Mouse (Mus musculus) hindlimb bud, embryonic 11.5 days (tissue): Measurements from ENCODE around the gene Zbtb38.
"Not testable (repeated sequence)": the region's sequence is repeated elsewhere in the genome, so short reads cannot be mapped to it uniquely, and the experiment has no call there.

Experiments used
- DNase-seq: peaks from one replicate; pipeline ENCODE4 v3.0.0-alpha.2; 2012; ENCODE audit warnings: low read depth, low spot score; ENCODE audit errors: extremely low spot score

Zbtb38 gene

GRCm38 (mm10) chr9:96644840-96645239 lies 107.8 kb downstream of the Zbtb38 start:
- no peak for DNase-seq

GRCm38 (mm10) chr9:96644002-96644401 lies 108.6 kb downstream of the Zbtb38 start:
- not testable (repeated sequence) for DNase-seq

- no peak for DNase-seq
Measured at GRCm38 (mm10) chr9:96639451-96639850, 113.2 kb downstream of the Zbtb38 start.

- DNase-seq, result no peak
Measured at GRCm38 (mm10) chr9:96638508-96638907, 114.1 kb downstream of the Zbtb38 start.

DNA sequence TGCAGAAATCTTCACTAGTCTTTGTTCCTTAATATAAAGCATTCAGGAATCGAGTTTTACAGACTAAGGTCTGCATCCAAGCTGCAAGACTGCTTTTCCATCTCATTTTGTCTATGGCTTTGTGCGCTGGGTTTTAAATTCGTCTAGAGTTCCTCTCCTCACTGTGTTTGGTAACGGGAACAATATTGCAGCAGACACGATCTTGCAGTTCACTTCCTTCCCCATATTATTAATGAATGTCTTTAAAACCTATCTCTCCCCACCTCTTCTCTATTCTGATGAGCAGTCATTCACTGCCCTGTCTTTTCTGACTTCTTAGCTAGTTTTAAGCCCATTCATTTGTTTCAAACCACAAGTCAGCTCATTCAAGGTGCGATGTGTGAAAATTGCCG lies 115.5 kb downstream of the Zbtb38 start:
- no peak for DNase-seq

GRCm38 (mm10) chr9:96636423-96637156 lies 116.0 kb downstream of the Zbtb38 start:
- no peak for DNase-seq

GRCm38 (mm10) chr9:96635899-96636298 lies 116.7 kb downstream of the Zbtb38 start:
- DNase-seq, result no peak

DNA sequence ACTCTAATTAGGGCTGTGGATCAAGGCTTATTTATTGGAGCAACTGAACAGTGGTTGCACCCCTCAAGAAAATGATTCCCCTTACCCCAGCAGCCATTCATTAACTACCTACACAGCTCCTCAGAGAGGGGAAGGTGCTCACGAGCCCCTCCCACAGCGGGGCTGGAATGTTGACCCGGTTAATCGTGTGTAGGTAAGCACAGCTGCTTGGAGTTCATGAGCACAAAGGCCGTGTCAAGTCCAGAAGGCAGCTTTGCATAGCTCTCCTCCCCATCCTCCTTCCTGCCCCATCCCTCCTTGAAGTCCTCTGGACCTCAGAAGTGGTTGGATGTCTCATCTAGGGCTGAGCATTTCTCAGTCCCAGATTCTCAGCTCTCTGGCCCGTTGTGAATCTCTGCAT lies 117.5 kb downstream of the Zbtb38 start:
- no peak for DNase-seq

- DNase-seq, result no peak
Measured at GRCm38 (mm10) chr9:96633771-96634170, 118.9 kb downstream of the Zbtb38 start.
